Mouse (Mus musculus): ENCODE measurements around the gene Cpeb4. TPM values are rescaled to one million over a fixed set of nuclear protein-coding genes. Genes with fewer than 3 reads are reported as not detected.
"Not testable (repeated sequence)": the region's sequence is repeated elsewhere in the genome, so short reads cannot be mapped to it uniquely, and the experiment has no call there.

Gene Cpeb4
- polyA plus RNA-seq, 1 experiment: 14.1 TPM

- no peak for DNase-seq (ENCODE audit: low read depth)
Observed at GRCm38 (mm10) chr11:31974132-31974531, 102.1 kb downstream of the Cpeb4 start.

- DNase-seq (ENCODE audit: low read depth): no peak
Observed at GRCm38 (mm10) chr11:31974826-31975225, 102.8 kb downstream of the Cpeb4 start.

GRCm38 (mm10) chr11:31975678-31976077 lies 103.7 kb downstream of the Cpeb4 start:
- DNase-seq (ENCODE audit: low read depth): no peak

GRCm38 (mm10) chr11:31976137-31976536 lies 104.1 kb downstream of the Cpeb4 start:
- DNase-seq (ENCODE audit: low read depth): no peak

GRCm38 (mm10) chr11:31980089-31980488 lies 108.1 kb downstream of the Cpeb4 start:
- DNase-seq (ENCODE audit: low read depth): not testable (repeated sequence)

GRCm38 (mm10) chr11:31981830-31982229 lies 109.8 kb downstream of the Cpeb4 start:
- no peak for DNase-seq (ENCODE audit: low read depth)

- not testable (repeated sequence) for DNase-seq (ENCODE audit: low read depth)
Observed at GRCm38 (mm10) chr11:31982247-31982943, 110.4 kb downstream of the Cpeb4 start.

GRCm38 (mm10) chr11:31983249-31983648 lies 111.2 kb downstream of the Cpeb4 start:
- no peak for DNase-seq (ENCODE audit: low read depth)

- DNase-seq (ENCODE audit: low read depth): no peak
Observed at GRCm38 (mm10) chr11:31984786-31985185, 112.8 kb downstream of the Cpeb4 start.

Other genes starting within 250 kb of the Cpeb4 start
- 75.3 and 79.4 TPM in 2 replicates for gene Bod1, start 200.3 kb upstream of the Cpeb4 start, polyA plus RNA-seq (2012; rRNA removed)
- gene 4930524B15Rik, start 93.4 kb downstream of the Cpeb4 start, polyA plus RNA-seq (2012; rRNA removed): 0.05 TPM in 1 of 2 replicates, not detected in the other
- 0.28 and 0.36 TPM in 2 replicates for gene Nsg2, start 128.3 kb downstream of the Cpeb4 start, polyA plus RNA-seq (2012; rRNA removed)